Mouse (Mus musculus): ENCODE measurements around the gene Rbms2. TPM values are rescaled to one million over a fixed set of nuclear protein-coding genes. Genes with fewer than 3 reads are reported as not detected.

Gene Rbms2
- polyA plus RNA-seq, 1 experiment, result 97.3 TPM

DNA sequence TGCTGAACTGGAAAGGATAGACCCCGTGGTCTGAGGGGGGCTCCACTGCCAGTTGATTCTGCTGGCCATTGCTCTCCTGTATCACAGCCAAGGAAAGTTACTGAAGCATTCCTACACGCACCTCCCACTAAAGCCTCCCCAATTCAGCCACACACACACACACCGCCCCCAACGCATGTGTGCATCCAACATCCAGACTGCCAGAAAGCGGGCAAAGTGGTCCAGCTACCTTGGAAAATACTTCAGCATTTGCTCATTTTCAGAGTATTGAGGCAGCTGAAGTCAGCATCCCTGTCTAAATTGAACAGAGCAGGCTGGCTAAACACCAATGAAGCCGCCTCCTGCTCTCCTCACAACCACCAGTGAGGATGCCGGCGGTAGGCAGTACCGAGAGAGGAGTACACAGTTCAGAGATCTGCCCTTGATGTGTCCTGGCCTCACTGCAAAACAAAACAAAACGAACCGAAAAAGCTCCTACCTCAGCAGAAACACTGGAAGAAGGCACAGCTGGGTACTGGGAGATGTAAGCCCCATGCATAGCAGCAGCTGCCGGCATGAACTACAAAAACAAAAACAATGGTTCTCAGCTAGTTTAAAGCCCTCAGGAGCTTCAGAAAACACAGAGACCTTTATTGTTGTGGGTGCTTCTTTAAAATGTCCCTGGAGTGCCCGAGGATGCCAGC lies 46.3 kb downstream of the Rbms2 start:
- TF ChIP-seq MYOG (IDR thresholded peaks at IDR 0.05; ENCODE audit: control insufficient read depth in 1 of 3, insufficient read depth in 1 of 3, insufficient read length in 2 of 3, low read depth in 2 of 3) (no peak), POLR2AphosphoS2 (IDR thresholded peaks at IDR 0.05; ENCODE audit: insufficient read length, low read depth) (no peak), MYOD1 (IDR thresholded peaks at IDR 0.05; ENCODE audit: control insufficient read depth in 1 of 3, insufficient read length in 2 of 3, low read depth in 2 of 3) (no peak), TCF3 (IDR thresholded peaks at IDR 0.05; ENCODE audit: insufficient read length, low read depth) (no peak), CEBPB (IDR thresholded peaks at IDR 0.05; ENCODE audit: insufficient read depth, poor library complexity, severe bottlenecking) (no peak), E2F4 (IDR thresholded peaks at IDR 0.05; ENCODE audit: insufficient read depth) (no peak), POLR2A (IDR thresholded peaks at IDR 0.05; ENCODE audit: insufficient read length, low read depth) (no peak), TCF12 (IDR thresholded peaks at IDR 0.05; ENCODE audit: insufficient read depth, poor library complexity, severe bottlenecking) (no peak), MAX (IDR thresholded peaks at IDR 0.05; ENCODE audit: low read depth) (no peak), REST (IDR thresholded peaks at IDR 0.05; ENCODE audit: insufficient read depth, insufficient read length) (no peak), USF1 (IDR thresholded peaks at IDR 0.05; ENCODE audit: low read depth) (no peak), SRF (IDR thresholded peaks at IDR 0.05; ENCODE audit: control insufficient read depth, insufficient read length, low read depth) (no peak)
- Histone ChIP-seq H3K4me2 (ENCODE audit: low read depth) (no peak overlapping the region), H3K36me3 (ENCODE audit: control insufficient read depth, insufficient read depth) (peaks cover 54% of the 10 kb centered on the region), H3K4me3 (no peak overlapping the region), H3ac (ENCODE audit: control insufficient read depth, insufficient read length) (no peak overlapping the region), H3K79me2 (ENCODE audit: control insufficient read depth, insufficient read depth) (no peaks in the 10 kb centered on the region), H3K27me3 (ENCODE audit: control insufficient read depth, insufficient read depth, insufficient read length) (no peaks in the 10 kb centered on the region)

DNA sequence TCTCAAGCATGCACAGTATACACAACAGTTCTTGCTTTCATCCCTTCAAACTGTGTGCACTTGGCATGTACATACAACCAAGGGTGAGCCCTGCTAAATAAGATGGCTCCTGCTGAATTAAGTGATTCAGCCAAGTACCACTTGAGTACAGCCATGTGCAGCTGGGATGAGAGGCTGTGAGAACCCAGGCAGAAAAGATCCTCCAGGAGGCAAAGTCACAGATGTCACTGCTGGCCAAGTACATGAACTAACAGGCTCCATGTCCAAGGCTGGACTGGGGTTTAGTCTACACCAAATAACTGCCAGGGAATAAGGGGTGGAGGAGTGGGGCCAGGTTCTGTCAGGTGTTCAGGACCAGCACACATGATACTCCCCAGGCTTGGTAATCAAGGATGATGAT lies 48.3 kb downstream of the Rbms2 start:
- peaks cover 52% of the 10 kb centered on the region for H3K36me3 ChIP-seq (ENCODE audit: control insufficient read depth, insufficient read depth)

DNA sequence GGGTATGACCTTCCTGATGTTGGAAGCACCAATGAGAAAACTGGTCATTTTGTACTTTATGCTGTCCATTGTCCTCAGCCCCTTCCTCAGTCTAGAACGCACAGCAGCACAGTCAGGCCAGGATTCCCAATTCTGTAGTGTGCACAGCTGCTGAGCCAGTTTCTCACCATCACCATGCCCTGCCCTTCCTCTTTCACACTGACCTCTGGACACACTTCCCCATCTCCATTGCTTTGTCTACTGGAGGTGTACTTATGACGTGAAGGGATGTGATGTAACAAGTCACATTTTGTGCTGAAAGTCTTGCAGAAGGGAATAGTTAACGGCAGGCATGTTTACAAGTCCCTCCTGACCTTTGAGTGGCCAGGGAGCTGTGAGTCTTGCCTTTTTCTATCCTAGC lies 48.8 kb downstream of the Rbms2 start:
- Histone ChIP-seq H3K4me3 (no peak overlapping the region), H3K4me2 (ENCODE audit: low read depth) (no peak overlapping the region), H3K36me3 (ENCODE audit: control insufficient read depth, insufficient read depth) (peaks cover 57% of the 10 kb centered on the region), H3K27me3 (ENCODE audit: control insufficient read depth, insufficient read depth, insufficient read length) (no peaks in the 10 kb centered on the region), H3ac (ENCODE audit: control insufficient read depth, insufficient read length) (no peak overlapping the region), H3K79me2 (ENCODE audit: control insufficient read depth, insufficient read depth) (no peaks in the 10 kb centered on the region)
- TF ChIP-seq TCF12 (IDR thresholded peaks at IDR 0.05; ENCODE audit: insufficient read depth, poor library complexity, severe bottlenecking) (no peak), MAX (IDR thresholded peaks at IDR 0.05; ENCODE audit: low read depth) (no peak), MYOG (IDR thresholded peaks at IDR 0.05; ENCODE audit: control insufficient read depth in 1 of 3, insufficient read depth in 1 of 3, insufficient read length in 2 of 3, low read depth in 2 of 3) (no peak), E2F4 (IDR thresholded peaks at IDR 0.05; ENCODE audit: insufficient read depth) (no peak), CEBPB (IDR thresholded peaks at IDR 0.05; ENCODE audit: insufficient read depth, poor library complexity, severe bottlenecking) (no peak), MYOD1 (IDR thresholded peaks at IDR 0.05; ENCODE audit: control insufficient read depth in 1 of 3, insufficient read length in 2 of 3, low read depth in 2 of 3) (no peak), USF1 (IDR thresholded peaks at IDR 0.05; ENCODE audit: low read depth) (no peak), TCF3 (IDR thresholded peaks at IDR 0.05; ENCODE audit: insufficient read length, low read depth) (no peak), SRF (IDR thresholded peaks at IDR 0.05; ENCODE audit: control insufficient read depth, insufficient read length, low read depth) (no peak), REST (IDR thresholded peaks at IDR 0.05; ENCODE audit: insufficient read depth, insufficient read length) (no peak), POLR2AphosphoS2 (IDR thresholded peaks at IDR 0.05; ENCODE audit: insufficient read length, low read depth) (no peak), POLR2A (IDR thresholded peaks at IDR 0.05; ENCODE audit: insufficient read length, low read depth) (no peak)

More for the DNA sequence above, 48.3 kb downstream of the Rbms2 start:
- no peaks in the 10 kb centered on the region for H3K27me3 ChIP-seq (ENCODE audit: control insufficient read depth, insufficient read depth, insufficient read length)
- H3K4me3 ChIP-seq, result no peak overlapping the region
- H3K79me2 ChIP-seq (ENCODE audit: control insufficient read depth, insufficient read depth), result no peaks in the 10 kb centered on the region
- TF ChIP-seq MYOD1 (IDR thresholded peaks at IDR 0.05; ENCODE audit: control insufficient read depth in 1 of 3, insufficient read length in 2 of 3, low read depth in 2 of 3), result no peak
- no peak for TF ChIP-seq REST (IDR thresholded peaks at IDR 0.05; ENCODE audit: insufficient read depth, insufficient read length)
- TF ChIP-seq TCF3 (IDR thresholded peaks at IDR 0.05; ENCODE audit: insufficient read length, low read depth), result no peak
- no peak for TF ChIP-seq MAX (IDR thresholded peaks at IDR 0.05; ENCODE audit: low read depth)
- no peak for TF ChIP-seq E2F4 (IDR thresholded peaks at IDR 0.05; ENCODE audit: insufficient read depth)
- TF ChIP-seq POLR2A (IDR thresholded peaks at IDR 0.05; ENCODE audit: insufficient read length, low read depth), result no peak
- no peak for TF ChIP-seq CEBPB (IDR thresholded peaks at IDR 0.05; ENCODE audit: insufficient read depth, poor library complexity, severe bottlenecking)
- TF ChIP-seq USF1 (IDR thresholded peaks at IDR 0.05; ENCODE audit: low read depth), result no peak
- no peak for TF ChIP-seq POLR2AphosphoS2 (IDR thresholded peaks at IDR 0.05; ENCODE audit: insufficient read length, low read depth)
- TF ChIP-seq MYOG (IDR thresholded peaks at IDR 0.05; ENCODE audit: control insufficient read depth in 1 of 3, insufficient read depth in 1 of 3, insufficient read length in 2 of 3, low read depth in 2 of 3), result no peak
- no peak for TF ChIP-seq SRF (IDR thresholded peaks at IDR 0.05; ENCODE audit: control insufficient read depth, insufficient read length, low read depth)
- no peak overlapping the region for H3K4me2 ChIP-seq (ENCODE audit: low read depth)
- no peak overlapping the region for H3ac ChIP-seq (ENCODE audit: control insufficient read depth, insufficient read length)

DNA sequence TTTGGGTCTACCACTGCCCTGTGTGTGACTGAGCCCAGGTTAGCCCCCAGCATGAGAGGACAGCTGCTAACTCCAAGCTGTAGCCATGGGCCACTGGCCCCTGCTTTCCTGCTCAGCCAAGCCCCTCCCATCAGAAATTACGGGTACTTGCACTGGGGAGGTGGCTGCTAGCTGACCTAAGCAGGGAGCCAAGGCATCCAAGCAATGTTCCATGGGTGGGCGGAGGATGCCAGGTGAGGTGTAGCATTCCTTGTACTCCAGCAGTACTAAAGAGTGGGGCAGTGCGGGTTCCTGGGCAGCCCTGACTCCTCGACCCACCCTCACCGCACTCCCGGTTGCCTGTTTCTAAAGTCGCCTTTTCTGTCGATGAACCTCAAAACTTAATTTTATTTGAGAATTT lies 52.0 kb downstream of the Rbms2 start:
- TF ChIP-seq MYOD1 (IDR thresholded peaks at IDR 0.05; ENCODE audit: control insufficient read depth in 1 of 3, insufficient read length in 2 of 3, low read depth in 2 of 3) (no peak), TCF3 (IDR thresholded peaks at IDR 0.05; ENCODE audit: insufficient read length, low read depth) (no peak), MAX (IDR thresholded peaks at IDR 0.05; ENCODE audit: low read depth) (no peak), CEBPB (IDR thresholded peaks at IDR 0.05; ENCODE audit: insufficient read depth, poor library complexity, severe bottlenecking) (no peak), E2F4 (IDR thresholded peaks at IDR 0.05; ENCODE audit: insufficient read depth) (no peak), REST (IDR thresholded peaks at IDR 0.05; ENCODE audit: insufficient read depth, insufficient read length) (no peak), POLR2AphosphoS2 (IDR thresholded peaks at IDR 0.05; ENCODE audit: insufficient read length, low read depth) (no peak), POLR2A (IDR thresholded peaks at IDR 0.05; ENCODE audit: insufficient read length, low read depth) (no peak), USF1 (IDR thresholded peaks at IDR 0.05; ENCODE audit: low read depth) (no peak), TCF12 (IDR thresholded peaks at IDR 0.05; ENCODE audit: insufficient read depth, poor library complexity, severe bottlenecking) (no peak), SRF (IDR thresholded peaks at IDR 0.05; ENCODE audit: control insufficient read depth, insufficient read length, low read depth) (no peak), MYOG (IDR thresholded peaks at IDR 0.05; ENCODE audit: control insufficient read depth in 1 of 3, insufficient read depth in 1 of 3, insufficient read length in 2 of 3, low read depth in 2 of 3) (no peak)
- H3ac ChIP-seq (ENCODE audit: control insufficient read depth, insufficient read length), result no peak overlapping the region
- H3K27me3 ChIP-seq (ENCODE audit: control insufficient read depth, insufficient read depth, insufficient read length), result no peaks in the 10 kb centered on the region
- H3K36me3 ChIP-seq (ENCODE audit: control insufficient read depth, insufficient read depth), result peaks cover 70% of the 10 kb centered on the region
- H3K4me3 ChIP-seq, result no peak overlapping the region
- no peak overlapping the region for H3K4me2 ChIP-seq (ENCODE audit: low read depth)
- no peaks in the 10 kb centered on the region for H3K79me2 ChIP-seq (ENCODE audit: control insufficient read depth, insufficient read depth)
